Mouse (Mus musculus): ENCODE data around the gene Senp1. TPM values are rescaled to one million over a fixed set of nuclear protein-coding genes. Genes with fewer than 3 reads are reported as not detected.

Senp1 gene
- polyA plus RNA-seq, 1 experiment from 2014 or later: 26.9 TPM

DNA sequence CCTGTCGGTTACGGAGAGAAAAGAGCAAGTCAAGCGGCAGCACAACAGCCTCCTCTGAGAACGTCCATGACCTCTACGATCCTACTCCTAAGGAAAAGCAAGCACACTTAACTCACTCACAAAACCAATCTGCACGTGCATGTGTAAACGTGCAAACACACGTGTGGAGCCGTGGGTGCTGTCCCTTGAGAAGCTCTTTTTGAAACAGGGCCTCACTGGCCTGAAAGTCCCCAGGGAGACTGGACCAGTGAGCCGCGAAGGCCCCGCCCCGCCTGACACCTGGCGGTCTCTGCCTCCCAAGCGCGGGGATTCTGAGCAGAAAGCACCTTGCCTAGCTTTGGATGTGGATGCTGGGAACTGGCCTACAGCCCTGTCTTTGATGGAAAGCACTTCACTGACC is 18.5 kb downstream of the Senp1 start:
- no peaks in the 10 kb centered on the region for H3K4me1 ChIP-seq (replicated peaks)
- H3K27ac ChIP-seq (ENCODE audit: poor library complexity, severe bottlenecking): no peak overlapping the region
- 87% methylated on average over 16 of the region's 16 CpGs for WGBS

GRCm38 (mm10) chr15:98074521-98074920 is 19.0 kb downstream of the Senp1 start:
- H3K27me3 ChIP-seq (replicated peaks): no peaks in the 10 kb centered on the region
- H3K9me3 ChIP-seq (replicated peaks): no peaks in the 10 kb centered on the region
- H3K4me1 ChIP-seq (replicated peaks): no peaks in the 10 kb centered on the region
- no peak for ATAC-seq (ENCODE audit: insufficient number of reproducible peaks, low FRiP score)
- no peak overlapping the region for H3K4me3 ChIP-seq
- no peak overlapping the region for H3K9ac ChIP-seq
- H3K4me2 ChIP-seq: no peak overlapping the region
- no peak overlapping the region for H3K27ac ChIP-seq (ENCODE audit: poor library complexity, severe bottlenecking)
- peaks cover 71% of the 10 kb centered on the region for H3K36me3 ChIP-seq
- WGBS: 89% methylated on average over 8 of the region's 8 CpGs

More for the DNA sequence above, 18.5 kb downstream of the Senp1 start:
- no peak overlapping the region for H3K4me2 ChIP-seq
- H3K27me3 ChIP-seq (replicated peaks): no peaks in the 10 kb centered on the region
- no peaks in the 10 kb centered on the region for H3K9me3 ChIP-seq (replicated peaks)
- H3K9ac ChIP-seq: no peak overlapping the region
- no peak for ATAC-seq (ENCODE audit: insufficient number of reproducible peaks, low FRiP score)
- peaks cover 68% of the 10 kb centered on the region for H3K36me3 ChIP-seq
- no peak overlapping the region for H3K4me3 ChIP-seq

DNA sequence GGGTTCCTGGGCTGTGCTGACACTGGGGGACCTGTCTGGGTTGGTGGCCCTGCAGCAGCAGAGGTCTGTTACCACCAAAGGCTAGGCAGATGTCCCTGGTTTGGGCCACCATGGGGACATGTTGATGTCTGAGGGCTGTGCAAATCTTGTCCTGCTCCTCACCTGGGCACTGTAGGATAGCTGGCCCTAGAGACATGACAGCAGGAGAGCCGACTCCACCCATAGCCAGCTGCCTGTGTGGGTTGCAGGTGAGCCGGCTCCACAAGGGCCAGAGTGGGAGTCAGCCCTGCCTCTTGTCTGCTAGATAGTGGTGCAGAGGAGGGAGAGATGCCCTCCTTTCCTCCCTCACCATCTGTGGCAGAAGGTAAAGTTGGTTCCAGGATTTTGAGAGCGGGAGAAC is 23.2 kb downstream of the Senp1 start:
- no peak overlapping the region for H3K4me3 ChIP-seq
- H3K4me1 ChIP-seq (replicated peaks): no peaks in the 10 kb centered on the region; the same call in 1 of the 2 replicates
- no peak overlapping the region for H3K9ac ChIP-seq
- ATAC-seq (ENCODE audit: insufficient number of reproducible peaks, low FRiP score): no peak
- no peaks in the 10 kb centered on the region for H3K9me3 ChIP-seq (replicated peaks)
- H3K27ac ChIP-seq (ENCODE audit: poor library complexity, severe bottlenecking): no peak overlapping the region
- no peak overlapping the region for H3K4me2 ChIP-seq
- H3K27me3 ChIP-seq (replicated peaks): no peaks in the 10 kb centered on the region
- WGBS: 91% methylated on average over 3 of the region's 3 CpGs
- H3K36me3 ChIP-seq: peaks cover 60% of the 10 kb centered on the region

GRCm38 (mm10) chr15:98069566-98070245 is 23.8 kb downstream of the Senp1 start:
- WGBS: 90% methylated on average over 8 of the region's 8 CpGs

GRCm38 (mm10) chr15:98068506-98068905 is 25.0 kb downstream of the Senp1 start:
- Histone ChIP-seq H3K4me1 (replicated peaks) (no peaks in the 10 kb centered on the region; the same call in 1 of the 2 replicates), H3K4me3 (no peak overlapping the region), H3K27me3 (replicated peaks) (no peaks in the 10 kb centered on the region), H3K27ac (ENCODE audit: poor library complexity, severe bottlenecking) (no peak overlapping the region), H3K36me3 (peaks cover 67% of the 10 kb centered on the region), H3K9me3 (replicated peaks) (no peaks in the 10 kb centered on the region), H3K9ac (no peak overlapping the region), H3K4me2 (no peak overlapping the region)
- no peak for ATAC-seq (ENCODE audit: insufficient number of reproducible peaks, low FRiP score)
- WGBS: 91% methylated on average over 9 of the region's 9 CpGs

More at GRCm38 (mm10) chr15:98069566-98070245, 23.8 kb downstream of the Senp1 start:
- no peak overlapping the region for H3K9ac ChIP-seq
- H3K36me3 ChIP-seq: peaks cover 60% of the 10 kb centered on the region
- no peak for ATAC-seq (ENCODE audit: insufficient number of reproducible peaks, low FRiP score)
- no peak overlapping the region for H3K4me3 ChIP-seq
- H3K27me3 ChIP-seq (replicated peaks): no peaks in the 10 kb centered on the region
- no peak overlapping the region for H3K27ac ChIP-seq (ENCODE audit: poor library complexity, severe bottlenecking)
- no peaks in the 10 kb centered on the region for H3K9me3 ChIP-seq (replicated peaks)
- no peaks in the 10 kb centered on the region; the same call in 1 of the 2 replicates for H3K4me1 ChIP-seq (replicated peaks)
- H3K4me2 ChIP-seq: no peak overlapping the region

DNA sequence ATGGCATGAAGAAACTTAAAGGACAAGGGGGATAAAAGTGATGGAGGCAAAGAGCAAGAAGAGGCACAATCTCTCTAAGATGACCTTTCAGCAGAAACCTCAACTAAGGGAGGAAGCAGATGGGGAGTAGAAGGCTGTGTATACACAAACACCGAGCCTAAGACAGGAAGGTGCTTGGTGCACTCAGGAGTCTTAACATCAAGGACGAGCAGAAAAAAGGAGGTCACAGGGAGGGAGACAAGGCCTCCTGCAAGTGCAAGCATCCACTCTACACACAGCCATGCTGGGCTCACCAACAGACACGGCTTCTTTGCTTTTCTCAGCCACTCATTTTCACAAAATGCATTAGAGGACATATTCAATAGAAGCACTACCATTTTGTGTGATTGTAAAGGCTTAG is 26.1 kb downstream of the Senp1 start:
- ATAC-seq (ENCODE audit: insufficient number of reproducible peaks, low FRiP score): no peak
- no peaks in the 10 kb centered on the region for H3K27me3 ChIP-seq (replicated peaks)
- H3K27ac ChIP-seq (ENCODE audit: poor library complexity, severe bottlenecking): no peak overlapping the region
- H3K36me3 ChIP-seq: peaks cover 76% of the 10 kb centered on the region
- no peaks in the 10 kb centered on the region for H3K9me3 ChIP-seq (replicated peaks)
- no peak overlapping the region for H3K4me2 ChIP-seq
- no peaks in the 10 kb centered on the region; the same call in 1 of the 2 replicates for H3K4me1 ChIP-seq (replicated peaks)
- WGBS: 53% methylated on average over 3 of the region's 3 CpGs
- H3K4me3 ChIP-seq: no peak overlapping the region
- H3K9ac ChIP-seq: no peak overlapping the region

DNA sequence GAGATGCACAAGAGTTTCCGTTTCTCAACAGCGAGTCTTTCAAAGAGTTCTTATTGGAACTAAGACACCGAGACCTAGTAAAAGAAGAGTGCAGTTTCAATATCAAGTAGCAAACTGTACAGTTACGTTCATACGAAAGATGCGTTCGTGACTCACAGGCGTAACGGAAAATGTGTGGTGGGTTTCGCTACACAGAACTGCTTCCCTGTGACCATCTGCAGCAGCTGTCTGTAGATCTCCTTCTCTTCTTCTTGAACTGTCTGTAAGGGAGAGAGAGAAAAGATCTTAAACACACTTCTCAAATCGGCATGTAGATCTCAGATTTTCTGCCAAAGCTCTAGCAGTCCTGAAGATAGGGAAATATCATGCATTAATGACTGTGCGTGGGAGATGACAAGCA is 26.9 kb downstream of the Senp1 start:
- H3K27ac ChIP-seq (ENCODE audit: poor library complexity, severe bottlenecking): no peak overlapping the region
- no peak overlapping the region for H3K9ac ChIP-seq
- H3K36me3 ChIP-seq: peaks cover 72% of the 10 kb centered on the region
- H3K27me3 ChIP-seq (replicated peaks): no peaks in the 10 kb centered on the region
- no peaks in the 10 kb centered on the region; the same call in 1 of the 2 replicates for H3K4me1 ChIP-seq (replicated peaks)
- no peak overlapping the region for H3K4me2 ChIP-seq
- H3K4me3 ChIP-seq: no peak overlapping the region
- no peak for ATAC-seq (ENCODE audit: insufficient number of reproducible peaks, low FRiP score)
- WGBS: 90% methylated on average over 12 of the region's 12 CpGs
- H3K9me3 ChIP-seq (replicated peaks): no peaks in the 10 kb centered on the region

- peaks cover 77% of the 10 kb centered on the region for H3K36me3 ChIP-seq
- no peak overlapping the region for H3K4me3 ChIP-seq
- no peak overlapping the region for H3K27ac ChIP-seq (ENCODE audit: poor library complexity, severe bottlenecking)
- ATAC-seq (ENCODE audit: insufficient number of reproducible peaks, low FRiP score): no peak
- H3K4me2 ChIP-seq: no peak overlapping the region
- H3K9ac ChIP-seq: no peak overlapping the region
- H3K4me1 ChIP-seq (replicated peaks): no peaks in the 10 kb centered on the region; the same call in 1 of the 2 replicates
- H3K27me3 ChIP-seq (replicated peaks): no peaks in the 10 kb centered on the region
- H3K9me3 ChIP-seq (replicated peaks): no peaks in the 10 kb centered on the region
- 93% methylated on average over 5 of the region's 5 CpGs for WGBS
These were observed 27.7 kb downstream of the Senp1 start for GRCm38 (mm10) chr15:98065881-98066280.

- H3K27me3 ChIP-seq (replicated peaks): no peaks in the 10 kb centered on the region
- no peak overlapping the region for H3K9ac ChIP-seq
- H3K4me3 ChIP-seq: no peak overlapping the region
- peak overlapping the region; percentile 43; the same call in 1 of the 2 replicates for H3K27ac ChIP-seq (ENCODE audit: poor library complexity, severe bottlenecking)
- WGBS: 15% methylated on average over 5 of the region's 5 CpGs
- no peak for ATAC-seq (ENCODE audit: insufficient number of reproducible peaks, low FRiP score)
- H3K36me3 ChIP-seq: peaks cover 60% of the 10 kb centered on the region
- H3K4me2 ChIP-seq: no peak overlapping the region
- H3K9me3 ChIP-seq (replicated peaks): no peaks in the 10 kb centered on the region
- peaks cover 7% of the 10 kb centered on the region for H3K4me1 ChIP-seq (replicated peaks)
These were observed 38.3 kb downstream of the Senp1 start for GRCm38 (mm10) chr15:98055246-98055645.

DNA sequence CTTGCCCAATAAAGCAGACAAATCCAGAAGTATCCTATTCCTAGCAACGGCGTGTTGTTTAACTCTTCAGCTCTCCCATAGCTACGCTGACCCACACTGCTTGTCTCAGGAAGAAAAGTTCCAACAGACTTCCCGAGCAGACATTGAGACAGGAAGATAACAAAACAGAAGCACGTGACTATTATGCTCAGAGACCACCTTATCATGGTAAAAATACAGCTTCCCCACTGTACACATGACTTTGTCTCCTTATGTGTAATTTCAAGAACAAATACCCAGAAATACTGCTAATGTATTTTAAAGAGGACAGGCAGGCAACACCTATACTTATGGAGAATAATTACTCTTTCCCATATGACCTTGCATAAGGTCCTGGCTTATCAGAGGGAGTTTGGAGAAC is 41.9 kb downstream of the Senp1 start:
- no peak overlapping the region for H3K9ac ChIP-seq
- H3K36me3 ChIP-seq: peaks cover 69% of the 10 kb centered on the region
- WGBS: 58% methylated on average over 5 of the region's 5 CpGs
- no peak overlapping the region for H3K27ac ChIP-seq (ENCODE audit: poor library complexity, severe bottlenecking)
- ATAC-seq (ENCODE audit: insufficient number of reproducible peaks, low FRiP score): no peak
- H3K4me1 ChIP-seq (replicated peaks): peaks cover 7% of the 10 kb centered on the region
- no peaks in the 10 kb centered on the region for H3K9me3 ChIP-seq (replicated peaks)
- H3K4me3 ChIP-seq: no peak overlapping the region
- no peaks in the 10 kb centered on the region for H3K27me3 ChIP-seq (replicated peaks)
- H3K4me2 ChIP-seq: no peak overlapping the region

- Histone ChIP-seq H3K9ac (no peak overlapping the region), H3K9me3 (replicated peaks) (0 out of 2 replicates have a peak, but pooled peaks cover 2% of the 10 kb centered on the region), H3K4me3 (no peak overlapping the region), H3K27me3 (replicated peaks) (no peaks in the 10 kb centered on the region), H3K27ac (ENCODE audit: poor library complexity, severe bottlenecking) (no peak overlapping the region), H3K36me3 (peaks cover 81% of the 10 kb centered on the region), H3K4me2 (no peak overlapping the region), H3K4me1 (replicated peaks) (peaks cover 3% of the 10 kb centered on the region; the same call in 1 of the 2 replicates)
- ATAC-seq (ENCODE audit: insufficient number of reproducible peaks, low FRiP score): no peak
- WGBS: 91% methylated on average over 13 of the region's 13 CpGs
These were observed 44.4 kb downstream of the Senp1 start for GRCm38 (mm10) chr15:98048918-98049700.
